Mouse (Mus musculus): ENCODE measurements around the gene Btn2a2. TPM values are rescaled to one million over a fixed set of nuclear protein-coding genes. Genes with fewer than 3 reads are reported as not detected.

Gene Btn2a2
- total and polyA plus RNA-seq, 3 experiments: 1.2 to 2.1 (median 1.3) TPM

GRCm38 (mm10) chr13:23529480-23530165 is 41.0 kb upstream of the Btn2a2 start:
- DNase-seq (ENCODE audit: extremely low read depth): no peak
- dilution Hi-C loops (cut with MboI; ENCODE audit: extremely low pct_ligation_motif_present, extremely low pct_unique_long_range_greater_than_20kb, low sequenced_read_pairs) (no loop called here), in situ Hi-C loops (cut with MboI; ENCODE audit: low pct_ligation_motif_present, low pct_unique_long_range_greater_than_20kb, low sequenced_read_pairs) (loop anchor here (10.0 kb wide), 1 partner anchor 1495 kb away; the partner anchor contains the start of genes Hist1h2ah and Hist1h2bk)
- Histone ChIP-seq H3K4me2 (ENCODE audit: insufficient read depth, low read depth, poor library complexity, severe bottlenecking) (peak overlapping the region; percentile 87; the same call in 1 of the 2 replicates), H3K4me1 (ENCODE audit: control insufficient read depth in 1 of 2, insufficient read depth in 2 of 2) (peaks cover 7 to 38% of the 10 kb centered on the region in 2 experiments), H3K79me2 (replicated peaks; ENCODE audit: control insufficient read depth, extremely low read depth, insufficient read depth, poor library complexity, severe bottlenecking) (no peaks in the 10 kb centered on the region), H3K36me3 (replicated peaks in 1 of 2; ENCODE audit: control insufficient read depth in 1 of 2, insufficient read depth in 1 of 2, low read length in 1 of 2) (no peaks in the 10 kb centered on the region), H3K4me3 (replicated peaks in 1 of 3; ENCODE audit: low read depth in 2 of 3, low read length in 2 of 3, poor library complexity in 1 of 3) (peak overlapping the region; percentile 20 to 45 (median 37)), H3K27ac (ENCODE audit: insufficient read depth, low read depth) (no peak overlapping the region), H3K27me3 (replicated peaks) (no peaks in the 10 kb centered on the region), H3K9ac (ENCODE audit: insufficient read depth, low read depth) (peak overlapping the region; percentile 89), H3K9me3 (replicated peaks; ENCODE audit: low read length) (no peaks in the 10 kb centered on the region)
- TF ChIP-seq ETS1 (conservative IDR thresholded peaks at IDR 0.05; ENCODE audit: low read depth, low read length) (no peak), MXI1 (IDR thresholded peaks at IDR 0.05; ENCODE audit: low read depth, low read length) (no peak), ZNF384 (IDR thresholded peaks at IDR 0.05; ENCODE audit: low read depth, low read length) (peak; percentile 85), GABPA (IDR thresholded peaks at IDR 0.05; ENCODE audit: insufficient replicate concordance, low read depth, low read length) (no peak), RAD21 (IDR thresholded peaks at IDR 0.05; ENCODE audit: low read depth, low read length) (no peak), ZMIZ1 (IDR thresholded peaks at IDR 0.05; ENCODE audit: low read depth, low read length) (no peak), PAX5 (IDR thresholded peaks at IDR 0.05; ENCODE audit: low read length) (no peak), RCOR1 (conservative IDR thresholded peaks at IDR 0.05; ENCODE audit: low read depth, low read length) (no peak), JUND (conservative IDR thresholded peaks at IDR 0.05; ENCODE audit: low read depth, low read length) (0 out of 2 replicates have a peak, but pooled peaks have one; percentile 26), KAT2A (IDR thresholded peaks at IDR 0.05; ENCODE audit: insufficient replicate concordance, low read length) (no peak), EP300 (IDR thresholded peaks at IDR 0.05; ENCODE audit: low read length) (peak; percentile 72), POLR2A (IDR thresholded peaks at IDR 0.05; ENCODE audit: low read depth, low read length) (no peak), E2F4 (IDR thresholded peaks at IDR 0.05; ENCODE audit: insufficient replicate concordance, low read depth, low read length) (no peak), SMC3 (IDR thresholded peaks at IDR 0.05; ENCODE audit: low read depth, low read length) (no peak), MAZ (IDR thresholded peaks at IDR 0.05; ENCODE audit: low read depth, low read length) (no peak), CHD1 (IDR thresholded peaks at IDR 0.05; ENCODE audit: low read depth, low read length) (peak; percentile 85), USF2 (conservative IDR thresholded peaks at IDR 0.05; ENCODE audit: low read depth, low read length) (no peak), MAFK (IDR thresholded peaks at IDR 0.05; ENCODE audit: insufficient replicate concordance, low read length) (no peak), MAX (IDR thresholded peaks at IDR 0.05; ENCODE audit: low read length) (0 out of 2 replicates have a peak, but pooled peaks have one; percentile 35), TBP (conservative IDR thresholded peaks at IDR 0.05; ENCODE audit: low read depth, low read length) (no peak), JUN (IDR thresholded peaks at IDR 0.05; ENCODE audit: insufficient read depth, low read depth, low read length) (no peak), USF1 (IDR thresholded peaks at IDR 0.05; ENCODE audit: low read depth, low read length) (no peak), NELFE (IDR thresholded peaks at IDR 0.05; ENCODE audit: low read depth, low read length) (0 out of 2 replicates have a peak, but pooled peaks have one; percentile 18), ELF1 (IDR thresholded peaks at IDR 0.05; ENCODE audit: low read depth, low read length) (no peak), TCF12 (IDR thresholded peaks at IDR 0.05; ENCODE audit: low read depth, low read length) (no peak), BHLHE40 (IDR thresholded peaks at IDR 0.05; ENCODE audit: low read depth, low read length) (0 out of 2 replicates have a peak, but pooled peaks have one; percentile 16), ZC3H11A (IDR thresholded peaks at IDR 0.05; ENCODE audit: low read depth, low read length) (no peak), SIN3A (IDR thresholded peaks at IDR 0.05; ENCODE audit: low read length) (0 out of 2 replicates have a peak, but pooled peaks have one; percentile 12), HCFC1 (IDR thresholded peaks at IDR 0.05; ENCODE audit: low read depth, low read length) (no peak), MEF2A (IDR thresholded peaks at IDR 0.05; ENCODE audit: borderline replicate concordance, low read depth, low read length) (no peak), IRF4 (IDR thresholded peaks at IDR 0.05; ENCODE audit: low read depth, low read length) (peak; percentile 59)
